Mouse (Mus musculus) limb, embryonic 12.5 days (tissue): ENCODE results near the gene Stk11. TPM values are rescaled to one million over a fixed set of nuclear protein-coding genes. Genes with fewer than 3 reads are reported as not detected.

Source experiments
- ATAC-seq: fragments of 200-750 bp; cut with Nextera tagmentation; 2 replicates; pipeline ENCODE4 v1.8.0; 2017; ENCODE audit warnings: low read depth, moderate TSS enrichment; ENCODE audit not compliant: insufficient number of reproducible peaks, insufficient read depth, low FRiP score, low TSS enrichment
- H3K27ac ChIP-seq: fragments of 300-500 bp; sonication (generic); 2 replicates; pipeline ENCODE4 v1.5.1; 2016; ENCODE audit warnings: mild to moderate bottlenecking, moderate library complexity
- H3K27me3 ChIP-seq: fragments of 300-500 bp; sonication (generic); 2 replicates; pipeline ENCODE4 v1.6.1; 2016; ENCODE audit warnings: mild to moderate bottlenecking, moderate library complexity
- H3K36me3 ChIP-seq: fragments of 300-500 bp; sonication (generic); 2 replicates; pipeline ENCODE4 v1.6.1; 2016; ENCODE audit warnings: mild to moderate bottlenecking, moderate library complexity
- H3K4me1 ChIP-seq: fragments of 300-500 bp; sonication (generic); replicated peaks from 2 replicates; pipeline ENCODE4 v1.6.1; 2016
- H3K4me2 ChIP-seq: fragments of 300-500 bp; sonication (generic); 2 replicates; pipeline ENCODE4 v1.6.1; 2016; ENCODE audit warnings: mild to moderate bottlenecking, moderate library complexity
- H3K4me3 ChIP-seq: fragments of 300-500 bp; sonication (generic); replicated peaks from 2 replicates; pipeline ENCODE4 v1.5.1; 2016; ENCODE audit warnings: mild to moderate bottlenecking
- H3K9ac ChIP-seq: fragments of 300-500 bp; sonication (generic); replicated peaks from 2 replicates; pipeline ENCODE4 v1.6.1; 2016; ENCODE audit warnings: mild to moderate bottlenecking, moderate library complexity
- H3K9me3 ChIP-seq: fragments of 300-500 bp; sonication (generic); 2 replicates; pipeline ENCODE4 v1.6.1; 2016; ENCODE audit warnings: mild to moderate bottlenecking, moderate library complexity
- WGBS: fragments of 180-500 bp; shearing (Covaris S2); methylation state at CpG from one replicate; pipeline ENCODE4 v1.1.7; 2016; 5-methylcytosine and 5-hydroxymethylcytosine counted together
- polyA plus RNA-seq: library from polyadenylated mRNA; unstranded; fragments of >200 nt; fragmentation: Nextera tagmentation; extraction: Ambion mirVana; gene quantifications from 2 replicates; pipeline ENCODE4 v1.2.1, GENCODE M21; 2016

Gene Stk11
- polyA plus RNA-seq, 1 experiment from 2014 or later: 18.1 TPM

DNA sequence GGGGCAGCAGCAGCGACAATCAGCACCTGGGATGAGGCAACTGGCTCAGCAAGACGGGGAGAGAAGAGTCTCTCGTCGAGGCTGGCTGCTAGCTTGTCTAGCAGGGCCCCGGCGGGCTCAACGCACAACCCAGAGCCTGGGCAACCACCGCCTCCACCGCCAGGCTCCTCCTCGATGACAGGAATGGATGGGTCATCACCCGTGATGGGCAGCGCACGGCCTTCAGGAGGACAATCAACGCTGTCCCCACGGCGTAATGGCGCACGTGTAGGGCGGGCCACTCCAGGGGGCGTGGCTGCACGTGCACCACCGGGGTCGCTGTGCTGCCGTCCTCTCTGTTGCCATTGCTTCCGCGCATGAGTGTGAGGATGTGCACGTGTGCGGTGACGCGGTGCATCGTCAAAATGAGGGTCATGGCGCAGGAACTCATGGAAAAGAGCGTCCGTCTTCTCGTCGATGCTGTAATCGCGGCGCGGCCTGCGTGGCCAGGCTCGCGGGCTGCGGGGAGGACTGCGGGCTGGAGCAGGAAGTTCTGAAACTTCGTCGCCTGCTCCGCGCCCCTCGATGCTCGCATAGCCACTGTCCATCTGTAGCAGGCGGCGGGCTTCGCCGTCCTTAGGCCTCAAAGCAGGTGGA lies 15.8 kb downstream of the Stk11 start:
- Histone ChIP-seq H3K36me3 (peaks cover 90% of the 10 kb centered on the region), H3K27ac (0 out of 2 replicates have a peak overlapping the region, but pooled peaks have one; percentile 35), H3K9me3 (0 out of 2 replicates have a peak, but pooled peaks cover 5% of the 10 kb centered on the region), H3K4me2 (peak overlapping the region; percentile 56), H3K4me3 (peak overlapping the region; percentile 25), H3K4me1 (peaks cover 17% of the 10 kb centered on the region), H3K27me3 (peaks cover 33% of the 10 kb centered on the region), H3K9ac (peak overlapping the region; percentile 50)
- 17% methylated on average over 55 of the region's 55 CpGs for WGBS
- no peak for ATAC-seq

GRCm38 (mm10) chr10:80131952-80132350 lies 16.3 kb downstream of the Stk11 start:
- Histone ChIP-seq H3K4me2 (peak overlapping the region; percentile 56), H3K27ac (0 out of 2 replicates have a peak overlapping the region, but pooled peaks have one; percentile 35), H3K27me3 (peaks cover 38% of the 10 kb centered on the region), H3K4me3 (peak overlapping the region; percentile 25), H3K9me3 (0 out of 2 replicates have a peak, but pooled peaks cover 5% of the 10 kb centered on the region), H3K4me1 (peaks cover 23% of the 10 kb centered on the region), H3K36me3 (peaks cover 85% of the 10 kb centered on the region), H3K9ac (peak overlapping the region; percentile 50)
- WGBS: 34% methylated on average over 27 of the region's 27 CpGs
- ATAC-seq: no peak

DNA sequence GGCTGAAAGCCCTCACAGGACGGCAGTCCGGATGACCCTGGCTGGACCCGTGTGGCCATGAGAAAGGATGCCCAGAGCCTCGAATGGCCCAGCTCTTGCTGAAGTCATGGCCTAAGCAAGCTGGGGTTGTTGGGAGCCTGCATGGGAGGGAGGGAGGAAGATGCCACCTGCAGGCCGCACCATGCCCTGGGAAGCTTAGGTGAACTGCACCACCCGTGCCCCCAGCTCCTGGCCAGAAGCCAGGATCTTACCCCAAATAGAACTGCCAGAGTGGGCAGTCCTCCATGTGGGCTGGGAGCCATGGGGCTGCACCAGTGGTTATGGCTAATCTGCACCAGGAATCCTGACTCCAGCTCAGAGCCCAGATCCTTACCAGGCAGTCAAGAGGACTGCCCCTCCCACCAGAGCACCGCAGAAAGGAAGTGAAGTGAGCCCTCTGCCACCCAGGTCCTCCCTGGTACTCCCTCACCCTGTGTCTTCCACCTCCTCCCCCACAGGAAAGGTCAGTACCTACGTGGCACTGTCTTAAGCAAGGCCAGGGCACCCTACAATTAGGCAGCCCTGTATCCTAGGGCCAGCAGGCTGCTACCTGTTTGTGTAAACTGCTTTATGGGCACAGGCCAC lies 17.7 kb downstream of the Stk11 start:
- H3K9me3 ChIP-seq: 0 out of 2 replicates have a peak, but pooled peaks cover 5% of the 10 kb centered on the region
- no peak overlapping the region for H3K27ac ChIP-seq
- peaks cover 36% of the 10 kb centered on the region for H3K4me1 ChIP-seq
- peaks cover 71% of the 10 kb centered on the region for H3K36me3 ChIP-seq
- WGBS: 77% methylated on average over 8 of the region's 8 CpGs
- H3K9ac ChIP-seq: no peak overlapping the region
- no peak for ATAC-seq
- peaks cover 52% of the 10 kb centered on the region for H3K27me3 ChIP-seq
- no peak overlapping the region for H3K4me3 ChIP-seq
- H3K4me2 ChIP-seq: no peak overlapping the region

GRCm38 (mm10) chr10:80134421-80134820 lies 18.8 kb downstream of the Stk11 start:
- Histone ChIP-seq H3K4me1 (peaks cover 44% of the 10 kb centered on the region), H3K4me2 (no peak overlapping the region), H3K4me3 (no peak overlapping the region), H3K27me3 (peaks cover 63% of the 10 kb centered on the region), H3K9ac (no peak overlapping the region), H3K27ac (no peak overlapping the region), H3K36me3 (peaks cover 60% of the 10 kb centered on the region), H3K9me3 (0 out of 2 replicates have a peak, but pooled peaks cover 5% of the 10 kb centered on the region)
- 86% methylated on average over 9 of the region's 9 CpGs for WGBS
- ATAC-seq: no peak

GRCm38 (mm10) chr10:80135161-80135560 lies 19.6 kb downstream of the Stk11 start:
- ATAC-seq: no peak
- Histone ChIP-seq H3K4me1 (peaks cover 47% of the 10 kb centered on the region), H3K27me3 (peaks cover 65% of the 10 kb centered on the region), H3K27ac (no peak overlapping the region), H3K4me3 (no peak overlapping the region), H3K4me2 (no peak overlapping the region), H3K9me3 (0 out of 2 replicates have a peak, but pooled peaks cover 5% of the 10 kb centered on the region), H3K9ac (no peak overlapping the region), H3K36me3 (peaks cover 52% of the 10 kb centered on the region)
- WGBS: 79% methylated on average over 10 of the region's 10 CpGs

- 0 out of 2 replicates have a peak, but pooled peaks cover 5% of the 10 kb centered on the region for H3K9me3 ChIP-seq
- H3K4me3 ChIP-seq: no peak overlapping the region
- H3K4me1 ChIP-seq: peaks cover 49% of the 10 kb centered on the region
- H3K36me3 ChIP-seq: peaks cover 48% of the 10 kb centered on the region
- no peak for ATAC-seq
- WGBS: 89% methylated on average over 1 of the region's 1 CpGs
- no peak overlapping the region for H3K4me2 ChIP-seq
- H3K27ac ChIP-seq: no peak overlapping the region
- H3K27me3 ChIP-seq: peaks cover 70% of the 10 kb centered on the region
- H3K9ac ChIP-seq: no peak overlapping the region
Observed at GRCm38 (mm10) chr10:80135641-80136040, 20.0 kb downstream of the Stk11 start.

DNA sequence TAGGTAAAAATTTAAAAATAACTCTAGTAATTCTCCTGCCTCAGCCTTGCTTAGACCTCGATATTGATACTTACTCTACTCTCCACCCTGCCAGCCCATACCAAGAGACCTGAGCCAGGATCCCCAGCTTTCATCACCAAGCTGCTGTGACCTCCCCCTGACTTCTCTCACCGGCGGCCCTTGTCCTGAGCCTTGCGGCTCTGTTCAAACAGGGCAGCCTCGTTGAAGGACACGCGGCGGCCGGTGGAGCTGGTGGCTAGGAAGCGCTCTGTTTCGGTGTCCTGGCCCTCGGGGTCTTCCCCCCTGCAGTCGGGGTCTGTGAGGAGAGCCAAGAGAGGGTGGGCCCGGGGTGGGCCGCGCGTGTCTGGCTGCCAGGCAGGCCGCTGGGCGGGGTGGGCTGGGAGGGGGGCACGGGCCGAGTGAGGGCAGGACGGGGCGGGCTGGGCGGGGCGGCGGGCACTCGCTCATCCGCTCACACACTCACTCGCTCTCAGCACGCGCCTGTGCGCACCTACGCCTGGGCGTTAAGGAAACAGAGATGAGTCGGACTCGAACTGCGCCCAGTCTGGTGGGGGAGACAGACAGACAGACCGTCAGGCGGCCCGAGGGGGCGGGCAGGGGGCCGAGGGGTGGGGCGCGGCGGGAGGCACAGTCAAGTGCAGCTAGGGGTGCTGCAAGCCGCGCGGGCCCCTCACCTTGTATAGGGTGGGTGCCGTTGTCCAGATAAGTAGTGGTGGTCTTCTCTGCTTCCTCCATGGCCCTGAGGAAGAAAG lies 20.8 kb downstream of the Stk11 start:
- H3K9ac ChIP-seq: peak overlapping the region; percentile 85; the same call in 1 of the 2 replicates
- WGBS: 19% methylated on average over 41 of the region's 49 CpGs
- H3K4me2 ChIP-seq: peak overlapping the region; percentile 98
- no peak overlapping the region for H3K27ac ChIP-seq
- H3K27me3 ChIP-seq: peaks cover 67% of the 10 kb centered on the region
- peaks cover 51% of the 10 kb centered on the region for H3K4me1 ChIP-seq
- H3K9me3 ChIP-seq: 0 out of 2 replicates have a peak, but pooled peaks cover 5% of the 10 kb centered on the region
- ATAC-seq: no peak
- peaks cover 40% of the 10 kb centered on the region for H3K36me3 ChIP-seq
- peak overlapping the region; percentile 81 for H3K4me3 ChIP-seq

DNA sequence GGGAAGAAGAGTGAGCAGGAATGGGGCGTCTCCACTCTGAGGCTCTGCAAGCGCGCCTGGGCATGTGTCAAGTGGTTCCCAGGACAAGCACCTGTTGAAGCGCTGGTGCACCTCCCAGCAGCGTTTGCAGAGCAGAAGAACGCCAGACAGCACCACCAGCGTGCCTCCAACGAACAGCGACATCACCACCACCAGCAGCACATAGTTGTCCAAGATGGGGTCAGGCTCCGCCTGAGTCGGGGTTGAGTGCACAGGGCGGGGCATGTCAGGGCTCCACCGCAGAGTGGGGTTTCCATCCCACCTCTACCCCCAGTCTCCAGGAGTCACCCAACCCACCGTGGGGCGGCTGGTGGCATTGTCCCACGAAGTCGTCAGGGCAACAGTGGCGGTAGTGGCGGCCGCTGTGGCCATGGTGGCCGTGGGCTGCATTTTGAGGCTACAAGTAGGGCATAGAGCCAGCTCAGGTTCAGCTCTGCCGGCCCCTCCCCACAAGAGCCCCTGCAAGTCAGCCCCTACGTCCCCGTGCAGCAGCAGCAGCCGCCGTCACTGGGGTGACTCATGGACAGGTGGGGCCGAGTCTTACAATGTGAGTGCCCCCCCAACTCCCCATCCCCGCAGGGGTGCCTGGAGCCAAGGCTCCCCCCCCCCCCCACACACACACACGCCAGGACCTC lies 21.5 kb downstream of the Stk11 start:
- no peak overlapping the region for H3K27ac ChIP-seq
- 5% methylated on average over 29 of the region's 29 CpGs for WGBS
- H3K4me3 ChIP-seq: peak overlapping the region; percentile 81

GRCm38 (mm10) chr10:80137626-80138552 lies 22.3 kb downstream of the Stk11 start:
- ATAC-seq: no peak
- 0 out of 2 replicates have a peak, but pooled peaks cover 5% of the 10 kb centered on the region for H3K9me3 ChIP-seq
- peak overlapping the region; percentile 98 for H3K4me2 ChIP-seq
- 0 out of 2 replicates have a peak overlapping the region, but pooled peaks have one; percentile 74 for H3K27ac ChIP-seq
- H3K9ac ChIP-seq: peak overlapping the region; percentile 85
- peaks cover 46% of the 10 kb centered on the region for H3K4me1 ChIP-seq
- peak overlapping the region; percentile 81 for H3K4me3 ChIP-seq
- peaks cover 25% of the 10 kb centered on the region for H3K36me3 ChIP-seq
- WGBS: 4% methylated on average over 30 of the region's 33 CpGs
- H3K27me3 ChIP-seq: peaks cover 63% of the 10 kb centered on the region

More for the DNA sequence above, 21.5 kb downstream of the Stk11 start:
- Histone ChIP-seq H3K4me1 (peaks cover 44% of the 10 kb centered on the region), H3K4me2 (peak overlapping the region; percentile 98), H3K9ac (peak overlapping the region; percentile 85), H3K27me3 (peaks cover 63% of the 10 kb centered on the region), H3K36me3 (peaks cover 33% of the 10 kb centered on the region), H3K9me3 (0 out of 2 replicates have a peak, but pooled peaks cover 5% of the 10 kb centered on the region)
- no peak for ATAC-seq
